Mouse (Mus musculus) hindbrain, embryonic 10.5 days (tissue): Measurements from ENCODE around the gene Adcy5. TPM values are rescaled to one million over a fixed set of nuclear protein-coding genes. Genes with fewer than 3 reads are reported as not detected.

Experiments used
- DNase-seq: peaks from one replicate; pipeline ENCODE4 v3.0.0-alpha.2; 2017; ENCODE audit warnings: low spot score
- H3K27ac ChIP-seq: fragments of 300-500 bp; sonication (generic); 2 replicates; pipeline ENCODE4 v1.5.1; 2016; ENCODE audit warnings: mild to moderate bottlenecking, moderate library complexity
- H3K27me3 ChIP-seq: fragments of 300-500 bp; sonication (generic); 2 replicates; pipeline ENCODE4 v1.6.1; 2016; ENCODE audit warnings: mild to moderate bottlenecking; ENCODE audit not compliant: poor library complexity, insufficient read depth, severe bottlenecking
- H3K36me3 ChIP-seq: fragments of 300-500 bp; sonication (generic); 2 replicates; pipeline ENCODE4 v1.6.1; 2016; ENCODE audit warnings: mild to moderate bottlenecking, moderate library complexity
- H3K4me1 ChIP-seq: fragments of 300-500 bp; sonication (generic); replicated peaks from 2 replicates; pipeline ENCODE4 v1.6.1; 2016; ENCODE audit warnings: mild to moderate bottlenecking
- H3K4me3 ChIP-seq: fragments of 300-500 bp; sonication (generic); 2 replicates; pipeline ENCODE4 v1.5.1; 2016; ENCODE audit warnings: mild to moderate bottlenecking, moderate library complexity
- H3K9me3 ChIP-seq: fragments of 300-500 bp; sonication (generic); 2 replicates; pipeline ENCODE4 v1.6.1; 2016; ENCODE audit warnings: mild to moderate bottlenecking, moderate library complexity
- WGBS: fragments of 180-500 bp; shearing (Covaris S2); methylation state at CpG from one replicate; pipeline ENCODE4 v1.1.7; 2016; 5-methylcytosine and 5-hydroxymethylcytosine counted together
- polyA plus RNA-seq: library from polyadenylated mRNA; unstranded; fragments of >200 nt; fragmentation: Nextera tagmentation; extraction: Ambion mirVana; gene quantifications from 2 replicates; pipeline ENCODE4 v1.2.1, GENCODE M21; 2016

The Adcy5 gene
- polyA plus RNA-seq, 1 experiment from 2014 or later = 1.9 TPM

DNA sequence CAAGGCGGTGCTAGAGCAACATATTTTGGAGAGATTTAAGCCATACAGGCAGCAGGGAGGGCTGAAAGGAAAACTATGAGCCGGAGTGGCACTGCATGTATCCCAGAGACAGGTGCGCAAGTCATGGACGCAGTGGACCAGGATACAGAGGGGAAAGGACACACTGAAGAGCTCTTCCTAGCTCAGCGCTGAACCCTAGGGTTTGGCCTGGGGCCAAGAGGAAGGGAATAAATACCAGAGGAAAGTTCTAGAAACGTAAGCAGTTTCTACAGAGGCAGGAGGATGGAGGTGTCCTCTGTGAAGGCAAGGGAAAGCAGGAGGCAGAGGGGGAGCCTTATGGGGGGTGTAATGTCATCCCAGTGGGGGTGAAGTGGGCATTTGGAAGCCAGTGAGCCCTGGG, 97.0 kb downstream of the Adcy5 start:
- Histone ChIP-seq H3K27ac (no peak overlapping the region), H3K4me3 (no peak overlapping the region), H3K4me1 (peaks cover 28% of the 10 kb centered on the region), H3K36me3 (no peaks in the 10 kb centered on the region), H3K27me3 (no peaks in the 10 kb centered on the region), H3K9me3 (no peaks in the 10 kb centered on the region)
- no peak for DNase-seq
- 90% methylated on average over 6 of the region's 6 CpGs for WGBS

DNA sequence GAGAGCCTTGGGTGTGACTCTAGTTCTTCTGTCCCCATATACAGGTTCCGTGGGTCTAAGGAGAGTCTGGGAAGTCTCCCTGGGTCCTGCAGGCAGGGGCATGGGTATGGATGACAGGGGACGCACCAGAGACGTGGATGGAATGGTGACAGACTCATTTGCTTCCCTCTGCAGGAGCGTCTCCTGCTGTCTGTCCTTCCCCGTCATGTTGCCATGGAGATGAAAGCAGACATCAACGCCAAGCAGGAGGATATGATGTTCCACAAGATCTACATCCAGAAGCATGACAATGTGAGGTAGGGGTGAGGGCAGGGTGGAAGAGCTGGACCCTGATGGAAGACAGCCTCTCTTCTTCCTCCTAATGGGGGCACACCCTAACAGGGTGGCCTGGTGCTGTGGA, 98.3 kb downstream of the Adcy5 start:
- 47% methylated on average over 6 of the region's 6 CpGs for WGBS
- no peaks in the 10 kb centered on the region for H3K9me3 ChIP-seq
- no peak overlapping the region for H3K4me3 ChIP-seq
- H3K27ac ChIP-seq = peak overlapping the region; percentile 12; the same call in 1 of the 2 replicates
- no peak for DNase-seq
- H3K36me3 ChIP-seq = no peaks in the 10 kb centered on the region
- peaks cover 28% of the 10 kb centered on the region for H3K4me1 ChIP-seq
- H3K27me3 ChIP-seq = no peaks in the 10 kb centered on the region

DNA sequence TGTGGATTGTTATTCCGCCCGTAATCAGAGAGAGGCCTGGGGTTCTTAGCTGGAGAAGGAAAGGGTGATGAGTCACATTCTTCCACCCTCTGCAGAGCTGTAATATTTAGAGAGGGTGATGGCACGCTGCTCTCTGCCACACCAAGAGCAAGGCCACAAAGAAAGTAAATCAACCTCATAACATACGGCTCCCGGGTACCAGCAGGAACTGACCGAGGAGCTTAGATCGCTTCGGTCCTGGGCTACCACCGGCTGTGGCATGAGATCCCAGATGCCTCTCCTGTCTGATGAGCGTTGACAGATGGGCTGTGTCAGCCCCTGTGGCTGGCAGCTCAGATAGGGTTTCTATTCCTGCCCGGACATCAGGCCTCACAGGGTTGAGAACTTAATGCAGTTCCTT, 101.3 kb downstream of the Adcy5 start:
- DNase-seq = peak; percentile 23
- peaks cover 21% of the 10 kb centered on the region for H3K4me1 ChIP-seq
- H3K9me3 ChIP-seq = no peaks in the 10 kb centered on the region
- H3K4me3 ChIP-seq = no peak overlapping the region
- no peaks in the 10 kb centered on the region for H3K27me3 ChIP-seq
- 64% methylated on average over 11 of the region's 11 CpGs for WGBS
- 0 out of 2 replicates have a peak overlapping the region, but pooled peaks have one; percentile 16 for H3K27ac ChIP-seq
- no peaks in the 10 kb centered on the region for H3K36me3 ChIP-seq

DNA sequence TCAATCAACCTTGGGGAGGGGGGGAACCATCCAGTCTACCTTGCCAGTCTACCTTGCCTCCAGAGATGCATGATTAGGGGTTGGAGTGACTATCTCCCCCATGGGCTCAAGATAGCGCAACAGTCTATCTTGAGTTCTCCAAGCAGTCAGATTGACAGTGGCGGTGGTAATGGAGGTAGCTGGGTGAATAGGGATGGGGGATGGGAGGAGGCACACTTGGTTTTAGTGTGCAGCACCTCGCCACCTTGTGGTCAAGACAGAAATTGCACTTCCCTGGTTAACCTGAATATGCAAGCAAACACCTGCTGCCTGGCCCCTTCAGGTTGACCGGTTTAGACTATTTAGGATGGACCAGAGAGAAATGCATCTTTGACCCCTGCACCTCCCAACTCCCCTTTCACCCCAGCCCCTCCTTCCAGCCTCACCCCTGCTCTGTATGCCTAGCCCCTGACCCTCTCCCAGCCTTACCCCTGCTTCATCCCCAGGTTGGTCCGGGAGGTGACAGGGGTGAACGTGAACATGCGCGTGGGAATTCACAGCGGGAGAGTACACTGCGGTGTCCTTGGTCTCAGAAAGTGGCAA, 115.8 kb downstream of the Adcy5 start:
- Histone ChIP-seq H3K4me1 (peaks cover 29% of the 10 kb centered on the region), H3K36me3 (no peaks in the 10 kb centered on the region), H3K27me3 (peaks cover 21% of the 10 kb centered on the region), H3K27ac (no peak overlapping the region), H3K9me3 (no peaks in the 10 kb centered on the region), H3K4me3 (no peak overlapping the region)
- WGBS = 42% methylated on average over 10 of the region's 10 CpGs
- peak; percentile 84 for DNase-seq

DNA sequence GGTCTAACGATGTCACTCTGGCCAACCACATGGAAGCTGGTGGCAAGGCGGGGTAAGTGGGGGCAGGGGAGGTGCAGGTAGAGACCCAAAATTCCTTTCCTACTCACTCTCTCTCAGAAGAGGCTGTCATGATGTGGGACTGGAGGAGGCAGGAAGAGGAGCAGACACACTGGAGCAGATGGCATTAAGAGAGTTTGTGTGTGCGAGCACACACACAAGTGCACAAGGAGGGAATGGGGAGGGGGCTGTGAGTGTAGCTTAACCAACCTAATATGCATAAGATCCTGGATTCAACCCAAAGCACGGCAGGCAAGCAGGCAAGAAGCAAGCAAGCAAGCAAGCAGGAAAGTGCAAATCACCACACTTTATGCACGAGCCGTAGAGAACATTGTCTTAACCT, 116.3 kb downstream of the Adcy5 start:
- WGBS = 74% methylated on average over 6 of the region's 6 CpGs
- Histone ChIP-seq H3K36me3 (no peaks in the 10 kb centered on the region), H3K4me3 (no peak overlapping the region), H3K4me1 (peaks cover 28% of the 10 kb centered on the region), H3K9me3 (no peaks in the 10 kb centered on the region), H3K27ac (no peak overlapping the region), H3K27me3 (peaks cover 26% of the 10 kb centered on the region)
- no peak for DNase-seq

DNA sequence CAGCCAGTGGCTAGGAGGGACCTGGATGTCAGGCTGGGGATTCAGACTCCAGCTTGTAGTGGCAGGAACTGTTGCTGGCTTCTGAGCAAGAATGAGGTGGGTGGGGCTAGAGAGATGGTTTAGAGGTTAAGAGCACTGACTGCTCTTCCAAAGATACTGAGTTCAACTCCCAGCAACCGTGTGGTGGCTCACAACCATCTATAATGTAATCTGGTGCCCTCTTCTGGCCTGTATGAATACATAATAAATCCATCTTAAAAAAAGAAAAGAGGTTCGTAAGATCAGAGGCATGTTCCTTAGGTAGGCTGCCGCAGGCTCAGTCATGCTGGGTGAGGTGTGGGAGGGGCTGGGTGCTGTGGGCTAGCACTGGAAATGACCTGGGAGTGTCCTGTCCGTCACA, 116.9 kb downstream of the Adcy5 start:
- H3K27ac ChIP-seq = no peak overlapping the region
- H3K27me3 ChIP-seq = peaks cover 28% of the 10 kb centered on the region
- no peaks in the 10 kb centered on the region for H3K36me3 ChIP-seq
- H3K4me1 ChIP-seq = peaks cover 28% of the 10 kb centered on the region
- WGBS = 60% methylated on average over 4 of the region's 4 CpGs
- no peak for DNase-seq
- H3K4me3 ChIP-seq = no peak overlapping the region
- H3K9me3 ChIP-seq = no peaks in the 10 kb centered on the region

DNA sequence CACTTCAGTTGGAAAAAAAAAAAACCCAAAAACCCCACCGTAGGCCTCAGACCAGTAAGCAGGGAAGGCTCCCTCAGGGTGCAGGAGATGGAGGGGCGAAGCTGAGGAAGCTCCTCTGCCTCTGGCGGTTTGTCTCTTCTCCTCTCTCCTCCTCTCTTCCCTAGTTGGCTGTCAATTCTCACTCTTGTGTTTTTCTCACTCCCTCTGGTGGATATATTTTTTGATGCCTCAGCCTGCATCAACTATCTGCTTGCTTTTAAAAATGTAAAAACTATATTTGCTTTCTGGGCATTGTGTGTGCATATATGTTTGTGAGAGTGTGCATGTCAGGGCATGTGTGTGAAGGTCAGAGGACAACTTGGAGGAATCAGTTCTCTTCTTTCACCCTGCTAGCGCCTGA, 117.7 kb downstream of the Adcy5 start:
- no peak for DNase-seq
- Histone ChIP-seq H3K4me1 (peaks cover 27% of the 10 kb centered on the region), H3K36me3 (no peaks in the 10 kb centered on the region), H3K27me3 (peaks cover 34% of the 10 kb centered on the region), H3K27ac (no peak overlapping the region), H3K4me3 (no peak overlapping the region), H3K9me3 (no peaks in the 10 kb centered on the region)
- 48% methylated on average over 4 of the region's 4 CpGs for WGBS

DNA sequence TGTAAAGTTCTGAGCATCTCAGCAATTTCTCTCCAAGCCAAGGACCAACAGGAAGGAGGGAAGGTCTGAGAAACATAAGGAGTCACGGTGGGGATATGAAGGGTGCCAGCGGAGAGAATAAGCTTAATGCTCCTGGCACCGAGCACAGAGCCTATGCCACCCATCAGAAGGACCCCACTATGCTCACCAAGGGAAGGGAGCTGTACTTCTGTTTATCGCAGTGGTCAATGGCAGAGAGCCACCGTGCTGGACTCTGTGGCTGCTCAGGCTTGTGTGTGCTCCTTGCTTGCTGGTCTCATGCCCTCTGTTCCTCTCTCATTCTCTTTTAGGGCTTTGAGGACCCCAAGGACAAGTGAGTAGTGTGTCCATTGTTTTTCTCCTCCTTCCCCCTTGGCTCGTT, 123.5 kb downstream of the Adcy5 start:
- no peak for DNase-seq
- Histone ChIP-seq H3K9me3 (no peaks in the 10 kb centered on the region), H3K27ac (peak overlapping the region; percentile 45; the same call in 1 of the 2 replicates), H3K27me3 (peaks cover 34% of the 10 kb centered on the region), H3K4me1 (peaks cover 9% of the 10 kb centered on the region), H3K36me3 (no peaks in the 10 kb centered on the region), H3K4me3 (no peak overlapping the region)
- WGBS = 79% methylated on average over 6 of the region's 6 CpGs

DNA sequence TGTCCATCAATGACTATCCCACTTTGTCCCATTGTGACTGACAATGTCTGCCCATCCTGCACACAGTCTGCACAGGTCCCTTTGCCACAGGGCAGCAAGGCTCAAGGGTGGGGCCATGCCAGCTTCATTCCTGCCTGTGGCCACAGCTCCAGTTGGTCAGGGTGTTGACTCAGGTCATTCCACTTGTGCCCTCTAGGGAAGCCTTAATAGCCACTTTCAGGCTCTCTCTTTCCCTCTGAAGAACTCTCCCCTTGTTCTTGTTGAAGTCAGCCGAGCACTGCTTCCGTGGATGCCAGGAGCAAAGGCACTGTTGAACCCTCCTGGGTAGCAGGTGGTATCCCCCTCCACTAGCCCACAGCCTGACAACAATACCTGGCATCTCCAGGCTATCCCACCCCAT, 127.8 kb downstream of the Adcy5 start:
- Histone ChIP-seq H3K4me3 (no peak overlapping the region), H3K27ac (no peak overlapping the region), H3K27me3 (no peaks in the 10 kb centered on the region), H3K9me3 (no peaks in the 10 kb centered on the region), H3K4me1 (peaks cover 7% of the 10 kb centered on the region), H3K36me3 (no peaks in the 10 kb centered on the region; the same call in 1 of the 2 replicates)
- 81% methylated on average over 2 of the region's 2 CpGs for WGBS
- DNase-seq = no peak

DNA sequence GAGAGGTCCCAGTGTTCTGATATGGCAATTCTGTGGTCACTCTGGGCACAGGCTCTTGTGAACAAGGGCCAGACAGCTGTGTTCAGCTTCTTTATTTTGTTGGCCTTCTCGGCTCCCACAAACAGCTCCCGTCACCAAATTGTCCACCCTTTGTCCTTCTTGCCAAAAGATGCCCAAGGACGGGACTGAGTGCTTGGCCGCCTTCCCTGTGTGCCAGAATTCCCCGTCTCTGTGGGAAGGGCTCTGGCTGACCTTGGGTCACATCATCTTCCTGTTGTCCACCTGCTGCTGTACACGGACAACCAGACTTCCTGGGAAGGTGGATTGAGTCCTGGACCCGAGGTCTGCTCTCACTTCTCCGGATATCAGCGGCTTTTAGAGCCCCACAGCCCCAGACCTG, 131.1 kb downstream of the Adcy5 start:
- 79% methylated on average over 9 of the region's 9 CpGs for WGBS
- DNase-seq = no peak
- no peaks in the 10 kb centered on the region; the same call in 1 of the 2 replicates for H3K36me3 ChIP-seq
- H3K27ac ChIP-seq = no peak overlapping the region
- H3K4me1 ChIP-seq = 0 out of 2 replicates have a peak, but pooled peaks cover 9% of the 10 kb centered on the region
- no peaks in the 10 kb centered on the region for H3K9me3 ChIP-seq
- H3K4me3 ChIP-seq = no peak overlapping the region
- no peaks in the 10 kb centered on the region for H3K27me3 ChIP-seq

DNA sequence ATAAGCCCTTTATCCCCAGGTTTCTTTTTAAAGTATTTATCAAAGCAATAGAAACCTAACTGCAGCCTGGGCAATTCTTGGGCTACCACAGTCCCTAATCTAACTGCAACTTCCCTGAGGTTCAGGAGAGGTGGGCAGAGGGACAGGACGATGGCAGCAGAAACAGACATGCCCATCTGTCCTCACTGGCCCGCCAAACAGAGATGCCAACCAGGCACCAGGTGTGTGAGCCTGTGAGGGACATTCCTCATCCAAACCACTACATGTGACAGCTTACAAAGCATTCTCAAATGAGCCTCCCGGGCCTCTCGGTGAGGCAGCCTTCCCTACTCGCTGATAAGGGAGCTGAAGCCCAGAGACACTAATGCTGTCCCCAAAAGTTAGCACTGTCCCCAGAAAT, 132.6 kb downstream of the Adcy5 start:
- H3K27ac ChIP-seq = no peak overlapping the region
- no peaks in the 10 kb centered on the region for H3K9me3 ChIP-seq
- DNase-seq = no peak
- H3K36me3 ChIP-seq = no peaks in the 10 kb centered on the region; the same call in 1 of the 2 replicates
- H3K27me3 ChIP-seq = no peaks in the 10 kb centered on the region
- no peak overlapping the region for H3K4me3 ChIP-seq
- 93% methylated on average over 5 of the region's 5 CpGs for WGBS
- H3K4me1 ChIP-seq = 0 out of 2 replicates have a peak, but pooled peaks cover 9% of the 10 kb centered on the region

DNA sequence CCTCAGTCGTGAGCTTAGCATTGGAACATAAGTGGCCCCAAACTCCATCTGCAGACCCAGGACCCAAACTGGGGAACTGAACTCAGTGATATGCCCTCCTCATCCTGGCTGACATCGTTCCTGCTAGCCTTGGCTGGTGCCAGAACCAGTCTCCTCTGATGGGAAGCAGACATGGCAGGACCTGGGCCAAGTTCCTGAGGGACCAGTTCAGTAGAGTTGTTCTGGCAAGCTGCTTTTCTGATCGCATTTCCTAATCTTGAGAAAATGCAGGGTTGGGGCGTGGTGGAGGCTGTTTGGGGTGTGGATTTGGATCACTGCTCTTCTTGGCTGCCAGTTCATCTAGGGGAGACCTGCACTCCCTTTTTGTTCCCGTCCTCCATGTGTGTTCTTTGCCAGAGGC, 143.1 kb downstream of the Adcy5 start:
- Histone ChIP-seq H3K27ac (no peak overlapping the region), H3K4me1 (no peaks in the 10 kb centered on the region), H3K9me3 (no peaks in the 10 kb centered on the region), H3K36me3 (peaks cover 25% of the 10 kb centered on the region; the same call in 1 of the 2 replicates), H3K4me3 (no peak overlapping the region), H3K27me3 (no peaks in the 10 kb centered on the region)
- WGBS = 87% methylated on average over 5 of the region's 5 CpGs
- DNase-seq = no peak

DNA sequence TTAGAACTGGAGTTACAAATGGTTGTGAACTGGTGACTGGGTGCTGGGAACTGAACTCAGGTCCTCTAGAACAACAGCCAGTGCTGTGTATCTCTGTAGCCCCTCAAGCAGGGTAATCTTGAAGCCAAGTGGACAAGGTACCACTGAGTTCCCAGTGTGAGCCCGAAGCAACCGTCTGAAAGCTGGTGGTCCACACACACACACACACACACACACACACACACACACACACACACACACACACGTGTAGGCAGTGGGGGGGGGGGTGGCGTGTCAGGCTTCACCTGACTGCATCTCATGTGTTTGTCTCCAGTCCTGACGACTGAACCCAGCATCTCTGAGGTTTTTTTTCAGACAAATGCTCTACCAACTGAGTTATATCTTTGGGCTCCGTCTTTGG, 145.5 kb downstream of the Adcy5 start:
- DNase-seq = no peak
- H3K27me3 ChIP-seq = no peaks in the 10 kb centered on the region
- WGBS = 86% methylated on average over 6 of the region's 6 CpGs
- H3K4me1 ChIP-seq = no peaks in the 10 kb centered on the region
- H3K4me3 ChIP-seq = no peak overlapping the region
- H3K9me3 ChIP-seq = no peaks in the 10 kb centered on the region
- H3K36me3 ChIP-seq = peaks cover 38% of the 10 kb centered on the region
- H3K27ac ChIP-seq = no peak overlapping the region
